Mouse (Mus musculus) intestine, embryonic 15.5 days (tissue): ENCODE data around the gene Ubr1. TPM values are rescaled to one million over a fixed set of nuclear protein-coding genes. Genes with fewer than 3 reads are reported as not detected.
A peak's percentile ranks its signal among the peaks of the same experiment; 100 is the strongest.

ENCODE experiments used
- ATAC-seq: fragments of 200-750 bp; cut with Nextera tagmentation; 2 replicates; pipeline ENCODE4 v1.8.0; 2017; ENCODE audit warnings: moderate TSS enrichment, moderate library complexity
- H3K27ac ChIP-seq: fragments of 300-500 bp; sonication (generic); 2 replicates; pipeline ENCODE4 v1.5.1; 2015; ENCODE audit warnings: mild to moderate bottlenecking, inconsistent platforms
- H3K27me3 ChIP-seq: fragments of 300-500 bp; sonication (generic); replicated peaks from 2 replicates; pipeline ENCODE4 v1.6.1; 2015; ENCODE audit warnings: inconsistent platforms
- H3K36me3 ChIP-seq: fragments of 300-500 bp; sonication (generic); 2 replicates; pipeline ENCODE4 v1.6.1; 2015; ENCODE audit warnings: inconsistent platforms
- H3K4me1 ChIP-seq: fragments of 300-500 bp; sonication (generic); replicated peaks from 2 replicates; pipeline ENCODE4 v1.6.1; 2015; ENCODE audit warnings: inconsistent platforms
- H3K4me2 ChIP-seq: fragments of 300-500 bp; sonication (generic); replicated peaks from 2 replicates; pipeline ENCODE4 v1.6.1; 2015; ENCODE audit warnings: mild to moderate bottlenecking, inconsistent platforms
- H3K4me3 ChIP-seq: fragments of 300-500 bp; sonication (generic); replicated peaks from 2 replicates; pipeline ENCODE4 v1.5.1; 2015; ENCODE audit warnings: inconsistent platforms
- H3K9ac ChIP-seq: fragments of 300-500 bp; sonication (generic); 2 replicates; pipeline ENCODE4 v1.6.1; 2015; ENCODE audit warnings: inconsistent platforms
- H3K9me3 ChIP-seq: fragments of 300-500 bp; sonication (generic); 2 replicates; pipeline ENCODE4 v1.6.1; 2016; ENCODE audit warnings: inconsistent platforms
- WGBS: fragments of 180-500 bp; shearing (Covaris S2); methylation state at CpG from one replicate; pipeline ENCODE4 v1.1.7; 2015; 5-methylcytosine and 5-hydroxymethylcytosine counted together
- polyA plus RNA-seq: library from polyadenylated mRNA; unstranded; fragments of >200 nt; fragmentation: Nextera tagmentation; extraction: Ambion mirVana; gene quantifications from 2 replicates; pipeline ENCODE4 v1.2.1, GENCODE M21; 2015

Gene Ubr1
- polyA plus RNA-seq, 1 experiment from 2014 or later: 16.8 TPM

- Histone ChIP-seq H3K9ac (no peak overlapping the region), H3K27me3 (no peaks in the 10 kb centered on the region), H3K27ac (no peak overlapping the region), H3K9me3 (no peaks in the 10 kb centered on the region), H3K36me3 (no peaks in the 10 kb centered on the region), H3K4me3 (no peak overlapping the region), H3K4me2 (no peak overlapping the region), H3K4me1 (0 out of 2 replicates have a peak, but pooled peaks cover 4% of the 10 kb centered on the region)
- WGBS: 78% methylated on average over 4 of the region's 4 CpGs
- no peak for ATAC-seq
Measured at GRCm38 (mm10) chr2:120971766-120972165, 1.3 kb upstream of the Ubr1 start.

DNA sequence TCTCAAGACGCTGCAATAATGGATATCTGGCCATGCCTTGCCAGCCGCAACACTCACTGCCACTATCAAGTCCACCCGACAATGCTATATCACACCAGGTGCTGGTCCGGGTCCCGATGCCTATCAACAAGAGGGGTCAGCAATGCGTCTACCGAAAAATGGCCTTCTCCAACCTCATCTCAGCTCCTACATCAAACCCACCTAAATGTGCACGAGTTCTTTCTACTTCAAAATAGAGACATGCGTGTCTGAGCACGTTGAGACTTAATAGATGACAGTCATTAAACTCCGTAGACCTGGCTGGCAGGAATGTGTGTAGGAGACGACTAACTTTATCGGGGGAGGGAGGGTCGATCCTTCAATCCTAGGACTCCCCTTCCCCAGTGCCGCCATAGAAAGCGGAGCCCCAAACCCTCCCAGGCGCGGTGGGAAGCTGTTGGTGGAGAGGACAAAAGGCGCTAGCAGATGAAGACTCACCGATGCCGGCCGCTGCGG is 423 bp downstream of the Ubr1 start:
- H3K4me3 ChIP-seq: peak overlapping the region; percentile 84
- H3K9me3 ChIP-seq: no peaks in the 10 kb centered on the region
- 0 out of 2 replicates have a peak, but pooled peaks cover 3% of the 10 kb centered on the region for H3K4me1 ChIP-seq
- peak; percentile 44 for ATAC-seq
- WGBS: under 1% methylated on average over 23 of the region's 23 CpGs
- H3K27me3 ChIP-seq: no peaks in the 10 kb centered on the region
- H3K4me2 ChIP-seq: peak overlapping the region; percentile 80
- no peaks in the 10 kb centered on the region for H3K36me3 ChIP-seq
- peak overlapping the region; percentile 78 for H3K9ac ChIP-seq
- H3K27ac ChIP-seq: peak overlapping the region; percentile 75

- H3K4me2 ChIP-seq: no peak overlapping the region
- no peak overlapping the region for H3K4me3 ChIP-seq
- H3K9me3 ChIP-seq: no peaks in the 10 kb centered on the region
- no peaks in the 10 kb centered on the region for H3K27me3 ChIP-seq
- H3K36me3 ChIP-seq: no peaks in the 10 kb centered on the region
- ATAC-seq: no peak
- 0 out of 2 replicates have a peak, but pooled peaks cover 3% of the 10 kb centered on the region for H3K4me1 ChIP-seq
- no peak overlapping the region for H3K27ac ChIP-seq
- H3K9ac ChIP-seq: no peak overlapping the region
- WGBS: 96% methylated on average over 3 of the region's 3 CpGs
Measured at GRCm38 (mm10) chr2:120965486-120965885, 5.0 kb downstream of the Ubr1 start.

DNA sequence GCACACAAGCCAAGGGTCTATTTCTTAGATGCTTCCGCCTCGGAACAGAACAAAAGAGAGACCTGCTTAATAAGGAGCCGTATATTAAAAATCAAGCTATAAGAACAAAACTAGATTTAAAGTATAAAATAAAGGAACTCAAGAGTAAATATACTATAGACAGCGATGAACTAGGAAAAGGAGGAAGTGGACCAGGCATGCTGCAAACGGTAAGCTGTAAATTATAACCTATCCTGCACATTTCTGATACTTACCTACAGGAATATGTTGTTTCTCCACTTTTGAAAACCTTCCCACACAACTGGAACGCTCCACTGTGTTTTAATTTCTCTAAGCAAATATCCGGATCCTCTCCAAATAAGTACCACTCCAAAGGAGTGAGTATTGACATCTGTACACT is 7.4 kb downstream of the Ubr1 start:
- Histone ChIP-seq H3K9ac (no peak overlapping the region), H3K27ac (no peak overlapping the region), H3K27me3 (no peaks in the 10 kb centered on the region), H3K4me3 (no peak overlapping the region), H3K4me1 (no peaks in the 10 kb centered on the region), H3K9me3 (no peaks in the 10 kb centered on the region), H3K4me2 (no peak overlapping the region), H3K36me3 (no peaks in the 10 kb centered on the region)
- no peak for ATAC-seq
- 94% methylated on average over 7 of the region's 7 CpGs for WGBS

DNA sequence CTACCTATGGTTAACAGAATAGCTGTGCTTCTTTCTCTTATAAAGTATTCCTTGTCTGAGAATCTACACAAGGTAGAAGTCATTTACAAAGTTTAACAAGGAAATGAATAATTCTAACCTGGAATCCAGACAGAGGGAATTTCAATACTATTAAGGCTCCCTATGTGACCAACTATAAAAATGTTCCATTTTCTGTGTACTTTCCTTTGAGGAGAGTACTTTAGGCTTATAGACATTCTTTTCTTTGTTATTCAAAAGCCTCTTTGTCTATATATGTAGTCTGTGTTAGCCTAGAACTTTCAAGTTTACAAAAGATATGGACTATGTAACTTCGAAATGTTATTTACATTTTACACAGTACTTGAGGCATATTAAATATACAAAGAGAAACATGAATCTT is 10.3 kb downstream of the Ubr1 start:
- H3K9ac ChIP-seq: no peak overlapping the region
- H3K4me1 ChIP-seq: no peaks in the 10 kb centered on the region
- no peaks in the 10 kb centered on the region for H3K9me3 ChIP-seq
- 75% methylated on average over 1 of the region's 1 CpGs for WGBS
- no peak overlapping the region for H3K27ac ChIP-seq
- no peaks in the 10 kb centered on the region for H3K27me3 ChIP-seq
- ATAC-seq: no peak
- no peak overlapping the region for H3K4me3 ChIP-seq
- no peaks in the 10 kb centered on the region for H3K36me3 ChIP-seq
- H3K4me2 ChIP-seq: no peak overlapping the region

DNA sequence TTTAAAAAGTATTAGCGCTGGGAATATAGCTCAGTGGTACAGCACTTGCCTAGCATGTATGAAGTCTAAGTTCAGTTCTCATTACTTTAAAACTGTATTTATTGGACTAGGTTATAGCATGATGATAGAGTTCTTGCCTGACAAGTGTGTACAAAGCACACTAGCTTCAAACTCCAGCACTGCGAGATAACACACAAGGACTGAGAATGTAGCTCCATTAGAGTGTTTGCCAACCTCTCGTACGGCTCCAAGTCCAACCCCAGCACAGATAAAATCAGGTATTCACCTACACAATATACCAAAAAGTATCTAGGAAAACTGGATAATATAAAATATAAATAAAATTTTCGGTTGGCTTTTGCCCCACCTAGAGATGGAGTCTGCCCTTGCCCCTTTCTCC is 10.7 kb downstream of the Ubr1 start:
- H3K9me3 ChIP-seq: no peaks in the 10 kb centered on the region
- H3K27me3 ChIP-seq: no peaks in the 10 kb centered on the region
- no peaks in the 10 kb centered on the region for H3K4me1 ChIP-seq
- no peak overlapping the region for H3K4me2 ChIP-seq
- no peak for ATAC-seq
- no peaks in the 10 kb centered on the region for H3K36me3 ChIP-seq
- no peak overlapping the region for H3K4me3 ChIP-seq
- no peak overlapping the region for H3K27ac ChIP-seq
- 85% methylated on average over 5 of the region's 5 CpGs for WGBS
- no peak overlapping the region for H3K9ac ChIP-seq

DNA sequence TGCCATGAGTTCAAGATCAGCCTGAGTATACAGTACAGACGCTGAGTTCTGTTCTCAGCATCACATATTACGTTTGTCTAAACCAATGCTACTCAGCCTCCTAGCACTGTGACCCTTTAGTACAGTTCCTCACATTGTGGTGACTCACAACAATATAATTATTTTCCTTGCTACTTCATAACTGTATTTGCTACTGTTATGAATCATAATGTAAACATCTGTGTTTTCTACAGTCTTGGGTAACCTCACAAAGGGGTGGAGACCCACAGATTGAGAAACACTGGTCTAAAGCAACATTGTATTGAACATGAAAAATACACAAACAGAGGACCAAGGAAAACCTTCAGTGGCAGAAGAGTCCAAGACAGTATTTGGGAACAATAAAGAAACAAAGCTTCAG is 11.2 kb downstream of the Ubr1 start:
- Histone ChIP-seq H3K9me3 (no peaks in the 10 kb centered on the region), H3K27ac (no peak overlapping the region), H3K4me1 (no peaks in the 10 kb centered on the region), H3K9ac (no peak overlapping the region), H3K36me3 (no peaks in the 10 kb centered on the region), H3K4me3 (no peak overlapping the region), H3K4me2 (no peak overlapping the region), H3K27me3 (no peaks in the 10 kb centered on the region)
- ATAC-seq: no peak
- 86% methylated on average over 2 of the region's 2 CpGs for WGBS

DNA sequence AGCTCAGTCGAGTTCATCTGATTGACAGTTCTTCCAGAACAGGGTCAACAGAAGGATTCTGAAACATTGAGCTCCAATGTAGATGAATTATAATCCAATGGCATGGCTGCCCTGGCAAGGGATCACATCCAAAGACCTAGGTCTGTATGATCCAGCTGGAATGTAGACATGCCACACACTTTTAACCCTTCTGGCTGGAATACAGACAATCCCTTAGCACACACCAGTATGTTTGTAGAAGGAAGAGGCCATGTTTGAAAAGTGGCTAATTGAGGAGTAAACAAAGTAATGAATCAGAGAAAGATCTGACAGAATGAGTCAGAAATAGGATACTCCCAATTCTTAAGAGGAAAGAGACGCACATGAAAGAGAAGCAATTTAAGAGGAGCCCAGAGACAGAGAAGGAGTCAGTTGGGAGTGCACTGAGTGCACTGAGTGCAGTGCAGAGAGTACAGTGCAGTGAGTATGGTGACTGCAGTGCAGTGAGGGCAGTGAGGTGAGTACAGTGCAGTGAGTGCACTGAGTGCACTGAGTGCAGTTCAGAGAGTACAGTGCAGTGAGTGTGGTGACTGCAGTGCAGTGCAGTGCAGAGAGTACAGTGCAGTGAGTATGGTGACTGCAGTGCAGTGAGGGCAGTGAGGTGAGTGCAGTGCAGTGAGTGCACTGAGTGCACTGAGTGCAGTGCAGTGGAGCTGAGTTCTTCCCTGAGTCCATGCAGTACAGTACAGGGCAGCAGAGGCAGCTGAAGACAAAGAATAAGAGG is 18.2 kb downstream of the Ubr1 start:
- no peaks in the 10 kb centered on the region for H3K27me3 ChIP-seq
- no peak overlapping the region for H3K27ac ChIP-seq
- 49% methylated on average over 2 of the region's 2 CpGs for WGBS
- no peaks in the 10 kb centered on the region for H3K4me1 ChIP-seq
- no peak overlapping the region for H3K9ac ChIP-seq
- H3K9me3 ChIP-seq: no peaks in the 10 kb centered on the region
- ATAC-seq: peak; percentile 45
- H3K36me3 ChIP-seq: 0 out of 2 replicates have a peak, but pooled peaks cover 4% of the 10 kb centered on the region
- H3K4me2 ChIP-seq: no peak overlapping the region
- no peak overlapping the region for H3K4me3 ChIP-seq

DNA sequence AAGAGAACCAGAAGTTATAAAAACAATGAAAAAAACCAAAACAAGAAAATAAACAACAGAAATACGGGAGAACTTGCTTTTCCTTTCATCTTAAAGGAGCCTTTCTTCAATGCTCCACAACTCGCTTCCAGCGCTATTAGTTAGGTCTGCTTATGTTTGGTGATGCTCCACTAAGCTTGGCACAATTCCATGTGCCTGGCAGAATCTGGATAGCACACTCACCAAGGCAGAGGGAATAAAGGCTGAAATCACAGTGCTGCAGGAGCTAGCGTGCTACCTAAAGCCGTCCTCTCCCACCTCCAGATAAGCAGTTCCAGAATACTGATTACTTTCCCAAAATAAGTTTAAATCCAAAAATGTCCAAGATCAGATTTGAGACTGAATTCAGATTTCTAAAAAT is 19.3 kb downstream of the Ubr1 start:
- no peaks in the 10 kb centered on the region for H3K4me1 ChIP-seq
- no peak for ATAC-seq
- no peak overlapping the region for H3K4me2 ChIP-seq
- 85% methylated on average over 5 of the region's 5 CpGs for WGBS
- no peak overlapping the region for H3K9ac ChIP-seq
- no peak overlapping the region for H3K27ac ChIP-seq
- H3K4me3 ChIP-seq: no peak overlapping the region
- peaks cover 9% of the 10 kb centered on the region; the same call in 1 of the 2 replicates for H3K36me3 ChIP-seq
- H3K9me3 ChIP-seq: no peaks in the 10 kb centered on the region
- H3K27me3 ChIP-seq: no peaks in the 10 kb centered on the region

DNA sequence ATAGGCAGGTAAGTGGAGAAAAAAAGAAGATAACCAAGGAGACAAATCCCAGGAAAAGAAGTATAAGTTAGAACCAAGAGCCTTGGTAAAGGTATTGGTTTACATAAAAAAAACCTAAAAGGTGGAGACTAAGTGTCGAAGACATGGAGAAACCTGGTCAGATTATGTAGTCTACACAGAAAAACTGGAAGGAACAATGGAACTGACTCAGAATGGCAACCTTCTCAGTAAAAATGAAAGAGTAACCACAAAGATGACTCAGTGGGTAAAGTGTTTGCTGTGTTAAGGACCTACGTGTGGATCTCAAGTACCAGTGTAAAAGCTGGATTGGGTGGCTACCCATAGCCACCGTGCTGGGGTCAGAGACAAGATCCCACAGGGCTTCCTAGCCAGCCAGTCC is 37.5 kb downstream of the Ubr1 start:
- Histone ChIP-seq H3K4me1 (no peaks in the 10 kb centered on the region), H3K4me3 (no peak overlapping the region), H3K27me3 (no peaks in the 10 kb centered on the region), H3K9me3 (no peaks in the 10 kb centered on the region), H3K27ac (no peak overlapping the region), H3K4me2 (no peak overlapping the region), H3K9ac (no peak overlapping the region), H3K36me3 (peaks cover 3% of the 10 kb centered on the region; the same call in 1 of the 2 replicates)
- no peak for ATAC-seq
- WGBS: 91% methylated on average over 3 of the region's 3 CpGs

DNA sequence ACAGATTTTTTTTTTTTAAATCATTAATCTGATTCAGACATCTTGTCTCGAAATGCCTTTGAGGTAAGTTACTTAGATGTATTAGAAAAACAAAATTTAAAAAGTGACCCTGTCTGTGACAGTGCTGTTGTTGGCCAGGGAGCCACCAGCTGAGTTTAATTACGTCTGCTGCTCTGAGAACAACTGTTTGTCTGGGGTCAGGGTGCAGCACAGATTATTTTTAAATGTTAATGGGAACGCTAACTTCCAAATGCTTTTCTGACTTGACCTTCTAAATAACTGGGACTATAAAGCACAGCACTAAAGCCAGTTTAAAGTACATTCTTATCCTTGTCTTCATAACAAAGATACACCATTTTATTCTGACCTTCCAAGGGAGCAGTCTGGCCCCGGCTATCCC is 61.0 kb downstream of the Ubr1 start:
- H3K4me2 ChIP-seq: no peak overlapping the region
- peaks cover 12% of the 10 kb centered on the region for H3K36me3 ChIP-seq
- H3K4me3 ChIP-seq: no peak overlapping the region
- no peaks in the 10 kb centered on the region for H3K27me3 ChIP-seq
- 66% methylated on average over 4 of the region's 4 CpGs for WGBS
- H3K9me3 ChIP-seq: no peaks in the 10 kb centered on the region
- no peak overlapping the region for H3K9ac ChIP-seq
- H3K4me1 ChIP-seq: no peaks in the 10 kb centered on the region
- no peak overlapping the region for H3K27ac ChIP-seq
- ATAC-seq: no peak

DNA sequence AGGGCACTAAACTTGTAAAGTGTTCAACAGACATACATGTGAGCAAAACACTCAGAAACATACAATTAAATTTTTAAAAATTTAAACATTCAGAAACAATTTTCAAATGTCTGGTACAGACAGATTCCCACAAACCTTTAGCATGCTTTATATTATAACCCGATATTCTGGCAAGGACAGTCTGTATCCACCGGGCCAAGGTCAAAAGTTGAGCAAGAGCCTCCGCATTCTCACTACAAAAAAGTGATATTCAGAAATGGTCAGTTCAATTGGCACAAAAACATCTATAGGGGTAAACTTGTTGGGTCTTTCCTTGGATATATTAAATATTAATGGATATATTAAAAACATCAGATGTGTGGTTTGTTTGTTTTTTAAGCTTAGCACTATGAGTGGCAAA is 74.2 kb downstream of the Ubr1 start:
- no peaks in the 10 kb centered on the region for H3K4me1 ChIP-seq
- H3K27ac ChIP-seq: no peak overlapping the region
- no peaks in the 10 kb centered on the region for H3K9me3 ChIP-seq
- no peaks in the 10 kb centered on the region for H3K27me3 ChIP-seq
- H3K9ac ChIP-seq: no peak overlapping the region
- no peak overlapping the region for H3K4me2 ChIP-seq
- H3K4me3 ChIP-seq: no peak overlapping the region
- 97% methylated on average over 3 of the region's 3 CpGs for WGBS
- no peak for ATAC-seq
- peaks cover 8% of the 10 kb centered on the region for H3K36me3 ChIP-seq

DNA sequence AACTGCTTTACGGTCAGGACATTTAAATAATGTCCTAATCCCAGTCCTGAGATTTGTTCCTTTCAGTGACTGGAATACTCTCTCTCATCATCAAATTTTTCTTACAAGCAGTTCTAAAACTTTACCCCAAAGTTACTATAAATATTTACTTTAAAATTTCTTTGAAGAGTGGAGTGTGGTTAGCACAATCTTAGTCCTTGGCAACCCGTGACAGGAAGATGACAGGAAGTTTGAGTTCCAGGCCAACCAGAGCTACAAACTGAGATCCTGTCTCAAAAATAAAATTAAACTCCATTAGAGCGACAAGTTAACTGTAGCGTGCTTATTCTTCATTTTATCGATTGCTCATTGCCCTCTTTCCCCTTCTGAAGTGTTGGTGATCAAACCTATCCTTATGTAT is 82.9 kb downstream of the Ubr1 start:
- H3K4me2 ChIP-seq: no peak overlapping the region
- H3K27me3 ChIP-seq: no peaks in the 10 kb centered on the region
- WGBS: 80% methylated on average over 5 of the region's 5 CpGs
- H3K27ac ChIP-seq: no peak overlapping the region
- ATAC-seq: no peak
- no peak overlapping the region for H3K9ac ChIP-seq
- peaks cover 10% of the 10 kb centered on the region for H3K36me3 ChIP-seq
- H3K4me3 ChIP-seq: no peak overlapping the region
- no peaks in the 10 kb centered on the region for H3K9me3 ChIP-seq
- no peaks in the 10 kb centered on the region for H3K4me1 ChIP-seq
